Mouse (Mus musculus) MEL-GATA-1-ER (cell line): ENCODE results near the gene Gon4l.

Experiments used
- DNase-seq: peaks from one replicate; pipeline ENCODE4 v3.0.0-alpha.2; 2012; ENCODE audit warnings: low read depth; ENCODE audit errors: extremely low read depth

The Gon4l gene

GRCm38 (mm10) chr3:88906393-88907159 is 71.5 kb downstream of the Gon4l start:
- DNase-seq = no peak

GRCm38 (mm10) chr3:88912585-88912984 is 77.6 kb downstream of the Gon4l start:
- no peak for DNase-seq

GRCm38 (mm10) chr3:88913511-88914383 is 78.7 kb downstream of the Gon4l start, which contains the start of gene Msto1:
Gene Msto1 (minus strand): TSS chr3:88913999.
- DNase-seq = peak; percentile 92

GRCm38 (mm10) chr3:88914384-88914810 is 79.4 kb downstream of the Gon4l start:
- no peak for DNase-seq

- no peak for DNase-seq
Measured at GRCm38 (mm10) chr3:88918981-88919380, 84.0 kb downstream of the Gon4l start.

GRCm38 (mm10) chr3:88921411-88921810 is 86.4 kb downstream of the Gon4l start:
- no peak for DNase-seq

GRCm38 (mm10) chr3:88923989-88924591 is 89.1 kb downstream of the Gon4l start:
- peak; percentile 92 for DNase-seq

- no peak for DNase-seq
Measured at GRCm38 (mm10) chr3:88925651-88926050, 90.6 kb downstream of the Gon4l start.

- DNase-seq = no peak
Measured at GRCm38 (mm10) chr3:88929501-88929900, 94.5 kb downstream of the Gon4l start.

- no peak for DNase-seq
Measured at GRCm38 (mm10) chr3:88939071-88939470, 104.0 kb downstream of the Gon4l start.

GRCm38 (mm10) chr3:88939749-88940148 is 104.7 kb downstream of the Gon4l start:
- peak; percentile 58 for DNase-seq

GRCm38 (mm10) chr3:88942316-88942880 is 107.4 kb downstream of the Gon4l start:
- DNase-seq = no peak

- DNase-seq = no peak
Measured at GRCm38 (mm10) chr3:88944109-88944508, 109.1 kb downstream of the Gon4l start.

- DNase-seq = peak; percentile 75
Measured at GRCm38 (mm10) chr3:88949786-88950575, 115.0 kb downstream of the Gon4l start.

- peak; percentile 50 for DNase-seq
Measured at GRCm38 (mm10) chr3:88950576-88951326, 115.7 kb downstream of the Gon4l start, which contains the start of the genes Ash1l and Dap3. Gene Ash1l (plus strand): TSS chr3:88950622. Gene Dap3 (minus strand): TSS chr3:88951181.

GRCm38 (mm10) chr3:88951327-88951800 is 116.3 kb downstream of the Gon4l start:
- peak; percentile 61 for DNase-seq

- DNase-seq = no peak
Measured at GRCm38 (mm10) chr3:88953246-88953645, 118.2 kb downstream of the Gon4l start.

- DNase-seq = no peak
Measured at GRCm38 (mm10) chr3:88953736-88954135, 118.7 kb downstream of the Gon4l start.
